Mouse (Mus musculus): ENCODE measurements around the gene Lonrf3.

Lonrf3 gene

DNA sequence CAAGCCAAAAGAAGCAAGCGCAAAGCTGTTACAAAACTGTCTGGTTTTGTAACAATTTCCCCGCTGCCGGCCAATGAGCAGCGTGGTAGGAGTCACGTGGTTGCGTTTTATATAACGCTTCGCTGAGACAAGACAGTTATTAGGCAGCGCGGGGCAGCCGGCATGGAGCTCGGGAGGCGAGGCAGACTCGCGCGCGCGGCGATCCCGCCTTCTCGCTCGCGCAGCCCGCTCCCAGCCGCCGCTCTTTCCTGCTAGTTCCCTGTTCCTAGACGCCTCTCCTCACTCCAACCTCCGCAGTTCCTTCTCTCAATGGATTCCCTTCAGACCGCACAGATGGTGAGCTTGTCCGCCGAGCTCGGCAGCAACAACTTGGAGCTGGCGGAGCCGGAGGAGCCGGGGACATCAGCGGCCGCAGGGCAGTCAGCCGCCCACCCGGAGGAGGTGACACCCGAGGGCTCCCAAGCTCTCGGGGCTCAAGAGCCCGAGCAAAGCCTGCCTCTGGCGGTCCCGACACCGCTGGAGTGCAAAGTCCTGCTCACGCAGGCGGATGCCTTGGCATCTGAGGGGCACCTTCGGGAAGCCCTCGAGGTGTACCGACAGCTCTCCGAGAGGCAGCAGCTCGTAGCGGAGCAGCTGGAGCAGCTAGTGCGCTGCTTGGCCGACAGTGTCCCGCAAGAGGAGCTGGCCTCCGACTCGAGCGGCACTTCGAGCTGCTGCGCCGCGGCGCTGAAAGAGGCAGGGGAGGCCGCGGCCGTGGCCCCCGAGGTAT, at the start of gene Lonrf3:
TSS of gene Lonrf3 (plus strand) at position 83 of the 769 bp plus-strand sequence.
- peak; percentile 77 to 84 for DNase-seq

DNA sequence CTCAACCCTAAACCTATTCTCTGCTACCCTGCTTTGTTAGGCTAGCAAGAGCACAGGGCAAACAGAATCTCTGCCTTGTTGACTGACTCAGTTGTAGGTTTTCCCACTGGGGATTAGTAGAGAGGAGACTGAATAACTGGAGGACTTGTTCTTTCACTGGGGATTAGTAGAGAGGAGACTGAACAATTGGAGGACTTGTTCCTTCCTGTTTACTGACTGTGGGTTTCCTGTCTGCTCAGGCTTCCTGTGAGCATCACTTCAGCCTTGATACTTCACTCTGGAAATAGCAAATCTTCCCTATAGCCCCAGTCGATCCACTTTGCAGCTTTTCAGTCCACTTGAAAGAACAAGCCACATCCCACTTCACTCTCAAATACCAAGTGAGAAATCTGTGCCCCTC, 49.4 kb upstream of the Lonrf3 start:
- DNase-seq: no peak

DNA sequence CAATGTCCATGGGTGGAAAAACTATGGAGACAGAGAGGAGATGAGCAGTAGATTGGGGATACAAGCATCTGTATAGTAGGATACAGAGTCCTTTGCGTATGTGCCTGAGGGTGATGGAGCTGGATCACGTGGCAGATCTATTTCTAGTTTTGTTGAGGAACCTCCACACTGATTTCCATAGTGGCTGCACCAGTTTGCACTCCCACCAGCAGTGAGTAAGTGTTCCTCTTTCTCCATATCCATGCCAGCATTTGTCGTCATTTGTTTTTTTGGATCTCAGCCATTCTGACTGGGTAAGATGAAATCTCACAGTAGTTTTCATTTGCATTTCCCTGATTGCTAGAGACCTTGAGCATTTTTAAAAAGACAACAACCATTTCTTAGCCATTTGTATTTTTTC, 16.7 kb upstream of the Lonrf3 start:
- no peak for DNase-seq

GRCm38 (mm10) chrX:36327491-36328255, 480 bp upstream of the Lonrf3 start:
- DNase-seq: peak; percentile 24 to 34

DNA sequence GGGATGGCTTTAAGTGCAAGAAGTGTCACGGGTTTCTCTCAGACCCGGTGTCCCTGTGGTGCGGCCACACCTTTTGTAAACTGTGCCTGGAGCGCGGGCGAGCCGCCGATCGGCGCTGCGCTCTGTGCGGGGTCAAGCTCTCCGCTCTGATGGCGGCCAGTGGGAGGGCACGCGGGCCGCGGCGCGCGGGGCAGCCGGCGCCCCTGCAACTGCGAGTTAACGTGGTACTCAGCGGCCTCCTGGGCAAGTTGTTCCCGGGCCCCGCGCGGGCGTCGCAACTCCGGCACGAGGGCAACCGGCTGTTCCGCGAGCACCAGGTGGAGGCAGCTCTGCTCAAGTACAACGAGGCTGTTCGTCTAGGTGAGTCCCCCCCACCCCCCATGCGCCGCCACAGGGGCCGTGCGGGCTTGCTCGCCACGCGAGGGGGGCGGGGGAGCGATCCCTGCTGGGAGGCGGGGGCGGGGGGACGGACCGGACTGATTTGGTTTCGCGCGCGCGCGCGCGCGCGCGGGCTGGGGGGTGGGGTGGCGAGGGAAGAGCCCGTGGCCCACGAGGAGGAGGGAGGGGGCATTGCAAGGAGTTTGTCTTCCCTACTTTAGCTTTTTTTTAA, 992 bp downstream of the Lonrf3 start:
- DNase-seq: peak in 1 of 2 experiments; percentile 7

- peak; percentile 85 to 88 for DNase-seq
Measured at GRCm38 (mm10) chrX:36329849-36330411, 1.8 kb downstream of the Lonrf3 start.

DNA sequence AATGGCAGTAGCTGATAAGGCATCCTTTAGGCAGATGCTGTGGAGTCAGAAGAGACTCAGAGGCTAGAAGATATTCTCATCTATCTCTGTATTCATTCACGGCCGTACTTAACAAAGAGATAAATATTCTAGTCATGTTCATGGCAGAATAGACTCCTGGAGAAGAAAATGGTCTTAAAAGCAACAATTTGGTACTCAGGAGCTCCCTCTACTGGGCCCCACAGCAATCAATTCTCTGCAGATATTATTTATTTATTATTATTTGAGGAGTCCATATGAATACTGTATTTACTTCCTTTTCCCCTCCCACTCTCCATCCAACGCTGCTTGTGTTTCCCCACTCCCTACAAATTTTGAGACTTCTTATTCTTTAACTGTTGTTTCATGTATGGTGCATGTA, 24.3 kb downstream of the Lonrf3 start:
- peak in 1 of 2 experiments; percentile 10 for DNase-seq

GRCm38 (mm10) chrX:36385340-36385739, 57.2 kb downstream of the Lonrf3 start:
- DNase-seq: no peak

DNA sequence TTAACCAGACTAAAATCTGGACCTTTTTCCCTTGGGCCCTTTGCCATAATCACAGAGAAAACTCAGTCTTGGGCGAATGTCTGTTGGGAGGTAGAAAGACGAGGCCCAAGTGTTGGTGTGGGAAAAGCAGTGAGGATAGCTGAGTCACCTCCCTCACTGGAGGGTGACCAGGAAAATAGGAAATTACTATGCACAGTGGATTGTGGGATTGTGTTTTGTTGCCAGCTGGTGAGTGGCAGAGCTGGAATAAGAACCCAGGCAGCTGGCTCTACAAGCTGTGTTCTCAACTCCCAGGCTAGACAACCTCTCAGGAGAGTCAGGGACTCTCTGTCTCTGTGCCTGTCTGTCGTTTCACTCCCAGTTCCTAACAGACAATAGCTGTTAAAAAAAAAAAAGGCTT, 61.8 kb downstream of the Lonrf3 start:
- no peak for DNase-seq

- DNase-seq: no peak
Measured at GRCm38 (mm10) chrX:36390503-36390902, 62.4 kb downstream of the Lonrf3 start.

DNA sequence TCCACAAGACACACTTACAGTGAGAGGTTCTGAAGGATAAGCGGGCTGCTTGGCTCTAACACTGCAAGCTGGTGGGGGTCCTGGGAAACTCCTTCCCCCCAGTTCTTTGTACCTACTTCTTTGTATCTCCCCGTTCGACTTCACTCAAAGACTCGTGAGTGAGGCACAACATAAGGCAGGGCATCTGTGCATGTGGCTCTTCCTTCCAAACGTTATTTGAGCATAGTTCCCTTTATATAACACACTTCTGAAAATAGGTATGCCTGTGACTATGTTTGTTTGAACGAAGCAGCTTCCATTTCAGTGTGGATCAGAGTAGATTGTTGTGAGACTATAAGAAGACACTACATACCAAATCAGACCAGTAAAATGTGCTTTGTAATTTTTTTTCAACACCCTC, 64.5 kb downstream of the Lonrf3 start:
- no peak for DNase-seq

GRCm38 (mm10) chrX:36393279-36393678, 65.1 kb downstream of the Lonrf3 start:
- no peak for DNase-seq

DNA sequence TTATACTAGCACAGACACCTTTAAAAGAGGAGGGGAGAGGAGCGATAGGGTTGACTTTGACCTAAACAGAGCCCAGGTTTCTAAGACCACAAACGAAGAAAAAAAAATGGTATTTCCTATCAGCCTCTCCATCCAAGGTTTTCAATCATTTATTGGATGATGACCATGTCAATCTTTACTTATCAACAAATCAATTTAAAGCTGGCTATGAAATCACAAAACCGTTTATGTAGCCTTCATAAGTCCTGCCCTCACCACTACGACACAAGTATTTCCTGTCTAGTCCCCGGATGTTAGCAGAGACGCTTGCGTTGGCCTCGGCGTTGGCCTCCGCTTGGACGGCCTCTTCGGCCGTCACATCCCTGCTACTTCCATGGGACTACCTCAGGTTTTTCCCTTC, 72.8 kb downstream of the Lonrf3 start, which contains the start of gene Gm6268:
TSS of gene Gm6268 (plus strand) at position 301 of the 400 bp plus-strand sequence.
- no peak for DNase-seq

GRCm38 (mm10) chrX:36402316-36402715, 74.2 kb downstream of the Lonrf3 start:
- DNase-seq: no peak
